Mouse (Mus musculus): ENCODE data around the gene Zfp217.

Gene Zfp217

DNA sequence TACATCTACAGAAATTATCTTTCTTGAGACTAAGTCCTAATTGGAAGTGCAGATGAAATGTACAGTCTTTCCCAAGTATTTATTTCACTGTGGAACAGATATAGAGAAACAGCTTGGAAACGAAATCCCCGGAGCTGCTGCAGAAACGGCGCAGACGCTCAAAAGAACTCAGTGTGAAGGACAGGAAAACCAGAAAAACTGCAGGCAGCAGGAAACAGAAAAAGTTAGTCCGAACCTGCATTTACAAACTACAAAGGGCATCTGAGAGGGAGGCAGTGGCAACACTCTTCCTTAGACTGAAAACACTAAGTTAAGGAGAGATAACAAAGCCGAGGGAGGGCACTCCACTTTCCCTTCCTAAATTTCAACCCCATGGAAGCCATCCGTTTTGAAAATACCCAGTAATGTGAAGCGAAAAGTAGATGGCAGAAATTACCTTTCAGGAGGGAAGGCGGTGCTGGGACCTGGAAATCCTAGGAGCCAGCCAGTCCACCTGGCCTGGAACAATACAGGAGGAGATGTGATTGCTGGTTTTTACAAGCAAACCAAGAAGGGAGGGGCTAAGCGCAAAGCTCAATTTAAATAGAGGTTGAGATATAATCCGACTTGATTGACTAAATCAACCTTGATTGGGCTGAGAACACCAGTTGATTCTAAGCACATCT, 13.7 kb downstream of the Zfp217 start:
- in situ Hi-C loops (cut with MboI; ENCODE audit: unreplicated experiment in 2 of 2): loop anchor here (5.0 kb wide), 2 partner anchors 33 to 38 kb away; no protein-coding TSS in a partner anchor

DNA sequence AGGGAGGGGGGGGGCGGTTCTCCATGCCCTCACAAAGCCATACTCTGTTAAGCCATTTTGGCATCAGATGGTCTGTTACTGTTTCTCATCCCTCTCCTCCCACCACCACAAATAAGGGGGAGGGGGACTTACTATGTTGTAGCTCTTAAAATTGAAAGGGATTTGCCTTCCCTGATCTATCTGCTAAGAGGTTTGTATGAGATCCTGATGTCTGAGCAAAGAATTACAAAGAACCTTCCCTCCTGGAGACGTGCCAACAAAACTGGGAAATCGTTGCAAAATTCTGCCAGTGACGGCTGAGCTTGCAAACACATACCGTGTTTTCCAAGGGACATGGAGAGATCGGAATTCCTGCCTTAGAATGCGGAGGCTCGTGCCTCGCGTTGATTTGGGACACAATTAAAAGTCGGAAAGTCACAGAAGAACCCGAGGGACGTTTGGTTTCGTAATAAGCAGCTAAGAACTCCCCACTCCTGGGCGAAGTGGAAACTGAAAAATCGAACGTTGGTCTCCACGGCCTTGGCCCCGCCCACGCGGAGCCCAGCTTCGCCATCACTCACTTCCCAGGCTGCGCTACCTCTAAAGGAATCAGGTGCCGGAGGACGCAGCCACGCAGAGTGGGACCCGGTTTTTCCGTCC, 14.7 kb downstream of the Zfp217 start:
- in situ Hi-C loops (cut with MboI; ENCODE audit: unreplicated experiment in 2 of 2): loop anchor here (5.0 kb wide), 2 partner anchors 34 to 39 kb away; no protein-coding TSS in a partner anchor

DNA sequence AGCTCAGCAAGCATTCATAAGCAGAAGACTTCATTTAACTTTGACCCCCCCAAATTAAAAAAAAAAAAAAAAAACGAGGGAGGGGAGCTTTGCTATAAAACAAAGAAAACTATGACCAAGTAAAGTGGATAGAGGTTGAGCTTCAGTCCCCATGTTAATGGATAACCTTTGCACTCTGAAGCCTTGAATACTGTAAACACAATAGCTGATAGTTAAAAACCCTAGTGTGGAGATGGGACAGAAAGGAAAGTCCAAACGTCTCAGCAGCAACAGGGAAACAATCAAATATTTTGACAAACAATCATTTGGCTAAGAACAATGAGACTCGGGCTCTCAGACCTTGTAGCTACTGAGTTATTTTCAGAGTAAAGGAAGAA, 15.2 kb downstream of the Zfp217 start:
- in situ Hi-C loops (cut with MboI; ENCODE audit: unreplicated experiment in 2 of 2): loop anchor here (5.0 kb wide), 2 partner anchors 35 to 40 kb away; no protein-coding TSS in a partner anchor

DNA sequence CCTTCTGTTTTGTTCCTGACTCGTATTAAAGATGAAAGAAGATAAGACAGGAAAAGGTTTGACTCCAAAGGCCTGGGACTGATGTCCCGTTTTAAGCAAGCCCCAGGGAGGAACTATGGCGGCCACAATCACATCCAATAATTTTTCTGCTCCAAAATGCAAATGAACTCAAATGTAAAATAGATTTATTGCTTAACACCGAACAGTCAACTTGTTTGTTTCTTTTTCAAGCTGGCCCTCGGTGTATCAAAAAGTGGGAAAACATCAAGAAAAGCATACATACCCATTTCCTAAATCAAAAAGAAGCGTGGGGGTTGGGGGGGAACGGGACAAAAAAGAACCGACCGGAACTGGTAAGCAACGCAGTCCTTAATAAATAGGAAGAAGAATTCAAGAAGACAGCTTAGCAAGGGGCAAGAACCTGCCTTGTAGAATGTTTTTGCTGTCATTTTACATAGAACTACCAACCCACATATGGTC, 15.9 kb downstream of the Zfp217 start:
- in situ Hi-C loops (cut with MboI; ENCODE audit: unreplicated experiment in 2 of 2): loop anchor here (5.0 kb wide), 2 partner anchors 35 to 40 kb away; no protein-coding TSS in a partner anchor

DNA sequence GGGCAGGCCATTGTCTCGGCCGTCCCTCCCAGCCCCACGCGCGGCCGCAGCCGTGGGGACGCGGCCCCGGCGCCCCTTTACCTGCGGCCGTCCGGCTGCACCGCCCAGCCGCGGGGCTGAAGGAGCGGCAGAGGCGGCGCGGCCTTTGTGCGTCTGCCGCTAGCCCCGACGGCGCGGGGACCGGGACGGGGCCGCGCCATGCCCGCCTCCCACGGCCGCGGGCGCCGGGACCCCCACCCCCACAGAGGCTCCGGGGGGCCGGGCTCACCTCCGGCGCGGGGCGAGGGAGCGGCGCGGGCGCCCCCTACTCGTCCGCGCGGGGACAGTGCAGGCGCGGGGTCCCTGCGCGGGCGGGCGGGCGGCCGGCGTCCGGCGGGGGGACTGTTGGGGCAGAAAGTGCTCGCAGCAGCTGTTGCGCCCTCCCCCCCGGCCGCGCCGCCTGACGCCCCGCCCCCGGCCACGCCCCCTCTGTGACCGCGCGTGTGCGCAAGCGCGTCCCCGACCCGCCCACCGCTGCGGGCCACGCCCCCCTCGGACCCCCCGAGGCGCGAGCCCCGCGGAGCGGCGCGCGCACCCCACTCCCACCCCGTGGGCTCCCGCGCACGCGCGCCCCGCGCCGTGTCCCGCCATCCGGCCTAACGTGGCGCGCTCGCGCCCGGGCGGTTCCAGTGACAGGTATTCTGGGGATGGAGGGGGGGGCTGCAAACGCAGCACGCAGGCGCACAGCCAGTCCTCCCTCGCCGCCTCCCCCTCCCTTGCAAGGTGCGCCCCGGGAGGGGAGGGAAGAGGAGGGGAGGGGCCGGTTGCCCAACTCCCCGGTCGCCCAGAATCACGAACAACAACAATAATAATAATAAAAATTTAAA, 16.9 kb downstream of the Zfp217 start:
- in situ Hi-C loops (cut with MboI; ENCODE audit: unreplicated experiment in 2 of 2): loop anchor here (5.0 kb wide), 2 partner anchors 36 to 41 kb away; no protein-coding TSS in a partner anchor

GRCm38 (mm10) chr2:170129923-170130779, 17.8 kb downstream of the Zfp217 start:
- in situ Hi-C loops (cut with MboI; ENCODE audit: unreplicated experiment in 2 of 2): loop anchor here (5.0 to 10.0 kb wide), 5 partner anchors 37 to 185 kb away; no protein-coding TSS in a partner anchor

- in situ Hi-C loops (cut with MboI; ENCODE audit: unreplicated experiment in 2 of 2): loop anchor here in 1 of 2 experiments (5.0 to 10.0 kb wide), 3 partner anchors 73 to 185 kb away; no protein-coding TSS in a partner anchor
Observed at GRCm38 (mm10) chr2:170129248-170129922, 18.5 kb downstream of the Zfp217 start.

DNA sequence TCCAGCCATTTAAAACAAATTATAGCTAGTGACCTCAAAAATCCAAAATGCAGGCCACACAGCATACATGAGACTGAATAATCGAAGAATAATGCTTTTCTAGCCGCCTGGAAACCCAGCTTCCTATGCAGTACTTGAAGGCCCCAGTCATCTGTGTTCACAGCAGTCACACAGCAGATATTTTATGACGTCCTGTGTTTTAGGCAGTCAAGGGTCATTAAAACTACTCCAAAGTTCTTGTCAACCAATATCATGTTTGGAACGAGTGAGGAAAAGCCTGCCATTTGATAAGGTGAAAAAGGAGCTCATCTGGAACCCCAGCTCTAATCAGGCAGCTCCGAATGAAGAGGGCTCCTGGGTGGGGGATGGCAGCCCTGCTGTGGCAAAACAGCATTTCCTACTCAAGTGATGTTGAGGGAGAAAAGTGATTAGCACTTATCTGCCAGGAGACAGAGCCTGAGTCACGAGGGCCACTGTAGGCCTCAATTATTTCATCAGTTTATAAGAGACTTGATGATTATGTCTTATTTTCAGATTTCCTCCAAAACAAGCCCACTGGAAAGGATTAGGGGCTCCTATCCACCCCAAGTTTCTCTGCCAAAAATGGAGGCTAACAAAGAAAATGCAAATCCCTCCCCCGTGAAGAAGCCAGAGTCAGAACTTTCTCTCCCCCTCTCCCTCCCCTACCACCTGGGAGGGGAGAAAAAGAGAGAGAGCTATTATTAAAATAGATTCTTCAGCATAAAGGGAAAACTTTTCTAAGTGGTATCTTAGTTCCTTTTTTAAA, 19.2 kb downstream of the Zfp217 start:
- in situ Hi-C loops (cut with MboI; ENCODE audit: unreplicated experiment in 2 of 2): loop anchor here in 1 of 2 experiments (5.0 to 10.0 kb wide), 3 partner anchors 74 to 186 kb away; no protein-coding TSS in a partner anchor

DNA sequence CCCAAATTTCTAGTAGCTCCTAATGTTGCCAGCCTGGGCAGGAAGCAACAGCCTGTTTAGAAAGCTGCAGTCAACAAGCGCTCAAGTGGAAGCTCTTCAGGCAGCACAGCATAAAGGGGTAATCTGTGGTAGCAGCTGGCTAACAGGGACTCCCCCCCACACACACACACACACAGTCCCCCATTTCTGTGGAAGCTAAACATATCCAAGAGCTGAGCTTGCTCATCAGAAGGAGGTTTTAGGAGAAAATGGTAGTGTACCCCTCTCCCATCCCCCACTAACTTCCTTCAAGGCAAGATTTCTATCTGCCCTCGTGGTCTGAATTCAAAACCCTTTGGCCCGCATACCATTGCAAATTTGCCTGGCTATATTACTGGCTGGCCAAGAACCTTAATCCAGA, 20.4 kb downstream of the Zfp217 start:
- in situ Hi-C loops (cut with MboI; ENCODE audit: unreplicated experiment in 2 of 2): loop anchor here in 1 of 2 experiments (5.0 to 10.0 kb wide), 3 partner anchors 75 to 187 kb away; no protein-coding TSS in a partner anchor

DNA sequence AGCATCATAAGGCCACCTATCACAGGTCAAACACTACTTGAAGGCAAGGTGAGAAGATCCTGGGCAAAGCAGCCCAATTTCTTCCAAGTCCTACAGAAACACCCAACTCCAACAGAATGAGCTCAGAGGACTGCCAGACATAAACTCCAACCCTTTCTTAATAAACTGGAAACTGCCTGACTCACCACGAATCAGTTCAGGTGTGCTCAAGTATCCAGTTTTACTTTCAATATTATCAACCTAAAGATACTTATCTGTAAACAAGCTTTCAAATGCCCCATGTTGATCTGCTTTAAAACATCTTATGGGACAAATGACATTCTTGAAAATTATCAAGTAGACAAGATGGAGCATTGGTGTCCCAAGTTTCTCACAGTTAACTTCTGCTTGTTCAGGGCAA, 21.6 kb downstream of the Zfp217 start:
- in situ Hi-C loops (cut with MboI; ENCODE audit: unreplicated experiment in 2 of 2): loop anchor here in 1 of 2 experiments (5.0 to 10.0 kb wide), 3 partner anchors 76 to 189 kb away; no protein-coding TSS in a partner anchor

DNA sequence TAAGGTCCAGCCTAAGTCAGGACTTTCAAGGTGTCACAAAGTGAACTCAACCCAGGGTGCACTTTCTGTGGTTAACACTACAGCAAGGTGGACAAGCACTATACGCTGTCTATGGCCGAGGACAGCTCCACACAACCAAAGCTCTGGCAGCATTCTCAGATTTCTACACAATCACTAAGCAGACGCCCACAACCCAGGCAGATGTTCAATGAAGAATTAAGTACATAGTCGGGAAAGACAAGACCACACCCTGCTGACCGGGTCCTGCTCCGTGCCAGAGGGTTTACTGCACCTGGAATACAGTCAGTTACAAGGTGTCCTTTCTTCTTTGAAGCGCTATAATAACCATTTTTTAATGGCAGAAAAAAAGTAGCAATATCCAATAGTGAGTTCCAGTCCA, 25.7 kb downstream of the Zfp217 start:
- in situ Hi-C loops (cut with MboI; ENCODE audit: unreplicated experiment in 2 of 2): loop anchor here in 1 of 2 experiments (10.0 kb wide), 1 partner anchor 193 kb away; no protein-coding TSS in a partner anchor

- in situ Hi-C loops (cut with MboI; ENCODE audit: unreplicated experiment in 2 of 2): loop anchor here in 1 of 2 experiments (10.0 kb wide), 1 partner anchor 194 kb away; no protein-coding TSS in a partner anchor
Observed at GRCm38 (mm10) chr2:170120139-170121027, 27.5 kb downstream of the Zfp217 start.

DNA sequence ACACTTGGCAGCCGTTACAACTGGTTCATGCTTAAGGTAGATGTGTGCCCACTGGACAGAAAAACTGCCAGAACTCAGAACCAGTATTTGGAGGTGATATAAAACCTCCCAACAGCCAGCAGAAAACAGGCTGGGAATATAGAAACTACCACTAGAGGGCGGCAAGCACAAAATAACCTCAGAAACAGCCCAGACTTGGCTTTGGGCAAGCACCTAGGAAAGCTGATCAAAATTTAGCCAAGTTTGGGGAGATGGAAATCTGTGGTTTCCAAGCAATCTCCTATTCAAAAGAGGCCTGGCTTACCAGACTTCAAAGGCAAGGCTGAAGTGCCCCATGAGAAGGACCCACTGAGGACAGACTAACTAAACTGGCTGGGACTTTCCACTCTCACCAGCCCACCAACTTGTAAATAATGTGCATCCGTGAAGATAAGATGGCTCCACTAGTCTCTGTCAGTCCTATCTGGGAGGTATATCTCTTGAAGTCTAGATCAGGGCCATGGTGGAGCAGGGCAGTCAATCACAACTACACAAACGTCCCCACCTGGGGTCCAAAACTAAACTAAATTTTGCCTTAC, 31.1 kb downstream of the Zfp217 start:
- in situ Hi-C loops (cut with MboI; ENCODE audit: unreplicated experiment in 2 of 2): loop anchor here (5.0 kb wide), 3 partner anchors 91 to 231 kb away; no protein-coding TSS in a partner anchor

DNA sequence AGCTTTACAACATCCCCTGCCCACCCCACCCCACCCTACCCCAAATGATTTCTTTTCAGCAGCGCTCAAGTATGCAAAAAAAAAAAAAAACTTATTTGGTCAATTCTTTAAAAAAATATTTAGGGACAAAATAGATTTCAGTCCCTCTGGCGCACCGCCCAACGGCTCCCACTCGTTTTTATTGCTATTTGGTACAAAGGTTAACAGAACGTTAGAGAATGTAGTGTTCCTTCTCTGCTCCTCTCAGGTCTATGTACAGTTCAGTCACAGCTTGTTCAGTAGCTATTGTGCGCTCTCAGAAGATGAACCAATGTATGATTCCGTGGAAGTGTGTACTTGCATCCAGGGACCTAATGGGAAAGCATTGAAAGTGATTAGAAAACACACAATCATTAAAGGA, 37.6 kb downstream of the Zfp217 start:
- in situ Hi-C loops (cut with MboI; ENCODE audit: unreplicated experiment in 2 of 2): no loop called here

- in situ Hi-C loops (cut with MboI; ENCODE audit: unreplicated experiment in 2 of 2): no loop called here
Observed at GRCm38 (mm10) chr2:170109528-170109927, 38.4 kb downstream of the Zfp217 start.

- in situ Hi-C loops (cut with MboI; ENCODE audit: unreplicated experiment in 2 of 2): no loop called here
Observed at GRCm38 (mm10) chr2:170107791-170108190, 40.1 kb downstream of the Zfp217 start.

DNA sequence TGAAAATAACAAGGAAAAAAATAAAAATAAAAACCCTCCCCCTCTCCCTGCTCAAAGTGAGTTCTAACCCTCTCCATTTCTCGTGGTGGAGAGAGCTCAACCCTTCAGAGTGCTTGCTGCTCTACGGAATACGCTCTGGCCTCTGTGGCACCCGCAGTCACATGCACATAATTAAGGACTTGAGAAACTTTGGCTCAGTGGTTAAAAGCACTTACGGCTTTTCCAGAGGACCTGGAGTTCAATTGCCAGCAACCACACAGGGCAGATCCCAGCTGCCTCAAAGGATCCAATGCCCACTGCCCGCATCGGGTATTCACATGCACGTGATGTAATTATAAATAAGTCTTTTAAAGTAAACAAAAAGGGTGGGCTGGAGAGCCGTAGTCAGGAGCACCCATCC, 41.9 kb downstream of the Zfp217 start:
- in situ Hi-C loops (cut with MboI; ENCODE audit: unreplicated experiment in 2 of 2): no loop called here

Measured in v-Abl transformed pro-B cells (cell line).